Mouse (Mus musculus): ENCODE results near the gene Cdh22.

Cdh22 gene

DNA sequence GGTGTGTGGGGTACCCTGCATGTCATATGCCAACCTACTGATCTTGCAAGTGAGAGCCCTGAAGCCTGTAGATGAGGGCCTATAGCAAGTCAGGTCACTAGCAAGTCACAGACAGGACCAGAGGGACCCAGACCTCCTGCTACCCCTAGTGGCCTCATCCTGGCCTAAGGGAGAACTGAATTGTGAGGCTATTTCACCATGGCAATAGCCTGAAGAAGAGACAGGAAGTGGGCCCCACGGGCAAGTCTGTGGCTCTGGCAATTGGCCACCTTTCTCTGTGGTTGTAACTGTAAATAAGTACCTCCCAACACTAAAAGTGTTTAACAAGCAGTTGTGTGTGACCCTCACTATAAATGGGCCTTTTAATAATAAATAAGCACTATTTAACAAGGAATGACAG is 16.2 kb upstream of the Cdh22 start:
- DNase-seq (ENCODE audit: low read depth, low spot score), result no peak

- DNase-seq (ENCODE audit: low read depth, low spot score), result no peak
These were observed 14.3 kb upstream of the Cdh22 start for GRCm38 (mm10) chr2:165248967-165249366.

- no peak for DNase-seq (ENCODE audit: low read depth, low spot score)
These were observed 11.7 kb upstream of the Cdh22 start for GRCm38 (mm10) chr2:165246349-165246748.

- no peak for DNase-seq (ENCODE audit: low read depth, low spot score)
These were observed 8.6 kb upstream of the Cdh22 start for GRCm38 (mm10) chr2:165243122-165243720.

DNA sequence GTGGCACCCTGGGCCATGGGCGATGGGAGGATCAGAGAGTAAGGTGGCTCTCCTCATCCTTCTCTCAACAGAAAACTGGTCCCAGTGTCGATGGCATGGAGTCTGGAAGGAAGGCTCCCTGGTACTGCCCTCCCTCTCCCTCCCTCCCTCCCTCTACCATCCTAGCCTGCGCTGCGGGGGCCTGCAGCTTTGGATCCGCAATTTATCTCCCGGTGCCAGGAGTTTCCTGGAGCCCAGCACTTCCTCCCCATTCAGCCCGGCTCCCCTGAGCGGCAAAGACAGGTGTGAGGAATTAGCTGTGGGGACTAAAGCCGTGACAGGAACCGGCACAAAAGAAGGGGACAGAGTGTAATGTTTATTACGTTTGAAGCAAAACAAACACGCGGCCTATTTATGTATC is 7.9 kb upstream of the Cdh22 start:
- DNase-seq (ENCODE audit: low read depth, low spot score), result no peak

- no peak for DNase-seq (ENCODE audit: low read depth, low spot score)
These were observed 7.1 kb upstream of the Cdh22 start for GRCm38 (mm10) chr2:165241786-165242185.

- no peak for DNase-seq (ENCODE audit: low read depth, low spot score)
These were observed 5.7 kb upstream of the Cdh22 start for GRCm38 (mm10) chr2:165240371-165240770.

GRCm38 (mm10) chr2:165239533-165240144 is 5.0 kb upstream of the Cdh22 start:
- peak; percentile 56 for DNase-seq (ENCODE audit: low read depth, low spot score)

- no peak for DNase-seq (ENCODE audit: low read depth, low spot score)
These were observed 3.9 kb upstream of the Cdh22 start for GRCm38 (mm10) chr2:165238416-165239145.

- no peak for DNase-seq (ENCODE audit: low read depth, low spot score)
These were observed 401 bp downstream of the Cdh22 start for GRCm38 (mm10) chr2:165234291-165234612.

DNA sequence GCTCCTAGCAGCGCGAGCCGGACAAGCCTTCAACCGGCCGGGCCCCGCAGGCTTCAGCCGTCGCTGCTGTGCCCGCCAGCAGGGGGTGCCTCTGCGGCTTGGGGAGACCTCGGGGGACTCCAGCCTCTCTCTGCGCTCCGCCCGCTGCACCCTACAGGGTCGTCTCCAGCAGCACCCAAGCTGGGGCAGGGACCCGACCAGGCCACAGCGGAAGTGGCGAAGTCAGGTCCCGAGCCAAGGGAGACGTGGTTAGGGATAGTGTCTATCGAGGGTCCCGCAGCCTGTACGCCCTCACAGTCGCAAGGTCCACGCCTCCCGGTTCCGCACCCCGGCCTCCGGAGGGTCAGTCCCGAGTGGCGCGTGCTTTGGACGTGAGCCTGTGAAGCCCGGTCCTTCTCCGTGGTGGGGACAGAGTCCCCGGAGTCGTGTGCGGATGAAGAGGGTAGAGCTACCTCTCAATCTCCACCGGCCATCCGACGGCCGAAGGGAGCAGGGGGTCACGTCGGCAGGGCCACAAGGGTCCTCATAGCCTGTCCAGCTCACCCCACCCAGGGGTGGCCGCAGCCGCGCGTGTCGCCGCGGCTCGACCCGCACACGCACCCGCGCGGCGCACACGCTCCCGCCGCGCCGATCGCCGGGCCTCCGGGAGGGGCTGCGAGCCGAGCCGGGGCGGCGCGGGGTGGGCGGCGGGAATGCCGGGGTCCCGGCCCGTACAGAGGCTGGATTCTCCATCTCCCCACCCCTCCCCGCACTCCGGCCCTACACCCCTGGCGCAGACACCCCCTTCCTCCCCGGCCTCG is 962 bp downstream of the Cdh22 start:
- peak; percentile 41 for DNase-seq (ENCODE audit: low read depth, low spot score)

DNA sequence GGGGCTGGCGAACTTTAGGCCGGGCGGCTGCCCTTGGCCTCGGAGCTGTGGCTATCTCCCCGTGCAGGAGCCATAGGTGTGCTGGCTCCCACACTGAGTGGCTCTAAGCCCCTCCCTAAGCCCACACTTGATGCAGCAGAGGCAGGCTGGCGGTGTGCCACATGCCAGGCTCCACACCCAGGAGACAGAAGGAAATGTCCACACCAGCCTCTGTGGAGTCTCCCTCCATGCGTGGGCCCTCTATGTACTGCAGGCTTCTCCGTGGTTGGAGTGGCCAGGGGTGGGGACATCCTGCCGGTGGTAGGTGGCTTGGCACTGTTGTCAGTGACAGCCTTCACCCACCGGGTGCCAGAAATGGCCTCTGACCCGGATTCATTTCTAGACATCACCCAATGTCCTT is 5.6 kb downstream of the Cdh22 start:
- DNase-seq (ENCODE audit: low read depth, low spot score), result no peak

GRCm38 (mm10) chr2:165223837-165224236 is 10.8 kb downstream of the Cdh22 start:
- no peak for DNase-seq (ENCODE audit: low read depth, low spot score)

DNA sequence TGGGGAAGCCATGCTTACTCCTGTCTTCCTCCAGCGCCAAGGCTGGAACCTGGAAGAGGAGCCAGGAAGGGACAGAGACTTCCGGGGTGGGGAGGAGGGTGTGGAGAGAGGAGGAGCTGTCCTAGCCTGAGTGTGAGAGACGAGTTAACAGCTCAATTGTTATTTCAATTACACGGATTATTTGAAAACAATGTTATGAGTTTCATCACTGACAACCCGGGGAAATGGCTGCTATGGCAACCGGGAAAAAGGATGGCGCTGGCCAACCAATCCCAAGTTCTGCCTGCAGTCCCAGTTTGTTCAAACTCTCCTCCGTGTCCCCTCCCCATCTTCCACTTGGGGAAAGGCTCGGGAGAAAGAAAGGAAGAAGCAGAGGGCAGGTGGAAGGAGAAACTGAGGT is 12.7 kb downstream of the Cdh22 start:
- peak; percentile 83 for DNase-seq (ENCODE audit: low read depth, low spot score)

- DNase-seq (ENCODE audit: low read depth, low spot score), result no peak
These were observed 14.2 kb downstream of the Cdh22 start for GRCm38 (mm10) chr2:165220347-165220945.

DNA sequence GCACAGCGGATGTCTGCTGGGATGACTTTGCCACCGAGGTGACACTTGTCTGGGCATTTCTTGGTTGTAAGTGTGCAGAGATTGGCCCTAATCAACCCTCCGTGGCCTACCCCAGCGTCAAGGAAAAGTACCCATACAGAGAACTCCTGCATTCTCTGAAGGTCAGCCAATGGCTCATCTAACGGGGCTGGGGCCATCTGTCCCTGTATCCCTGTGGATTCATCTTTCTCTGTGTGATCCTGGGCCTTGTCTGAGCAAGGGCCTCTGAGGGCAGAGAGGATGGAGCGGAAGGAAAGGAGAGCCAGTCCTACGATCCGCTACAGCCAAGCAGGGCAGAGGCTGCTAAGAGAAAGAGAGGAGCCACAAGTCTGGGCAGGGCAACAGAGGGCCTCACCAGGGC is 15.7 kb downstream of the Cdh22 start:
- no peak for DNase-seq (ENCODE audit: low read depth, low spot score)

- no peak for DNase-seq (ENCODE audit: low read depth, low spot score)
These were observed 17.1 kb downstream of the Cdh22 start for GRCm38 (mm10) chr2:165217361-165218149.

DNA sequence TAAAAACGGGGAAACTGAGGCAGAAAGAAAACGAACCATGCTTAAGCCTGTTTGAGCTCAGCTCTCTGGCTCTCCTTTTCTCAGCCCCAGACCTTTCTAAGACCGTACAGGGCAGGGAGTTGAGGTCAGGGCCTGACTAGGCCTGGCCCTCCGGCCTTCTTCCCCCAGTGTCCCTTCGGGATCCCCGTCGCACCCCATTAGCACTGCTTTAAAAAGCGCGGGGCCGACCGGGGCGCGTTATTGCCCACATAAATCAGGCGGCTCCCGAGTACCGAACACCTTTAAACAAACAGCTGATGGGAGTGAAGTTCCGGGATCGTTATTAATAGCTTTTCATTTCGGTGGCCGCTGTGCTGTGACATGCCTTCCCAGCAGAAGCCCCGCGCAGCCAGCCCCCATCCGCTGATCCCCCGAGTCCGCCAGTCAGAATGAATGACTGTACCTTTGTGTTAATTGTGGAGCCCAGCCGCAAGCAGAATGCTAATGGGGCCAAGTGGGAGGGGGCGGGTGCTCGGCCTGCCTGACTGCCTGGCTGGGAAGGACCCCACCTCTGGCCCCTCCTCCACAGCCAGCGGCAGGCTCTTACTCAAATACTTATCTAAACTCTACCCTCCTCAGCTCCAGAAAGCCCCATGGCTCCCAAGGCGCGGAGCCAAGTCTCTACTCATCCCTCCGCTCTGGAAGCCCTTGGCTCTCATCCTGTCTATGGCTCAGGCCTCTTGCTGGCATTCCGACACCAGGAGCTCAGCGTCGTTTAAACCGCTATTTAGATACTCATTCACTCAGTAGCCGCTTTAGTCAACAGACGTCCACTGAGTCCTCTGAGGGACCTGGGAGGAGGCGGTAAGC is 19.3 kb downstream of the Cdh22 start:
- DNase-seq (ENCODE audit: low read depth, low spot score), result peak; percentile 81

- DNase-seq (ENCODE audit: low read depth, low spot score), result peak; percentile 80
These were observed 23.1 kb downstream of the Cdh22 start for GRCm38 (mm10) chr2:165211426-165212079.

- DNase-seq (ENCODE audit: low read depth, low spot score), result no peak
These were observed 23.7 kb downstream of the Cdh22 start for GRCm38 (mm10) chr2:165210948-165211347.
